Mouse (Mus musculus) 3T3-L1 (cell line): Measurements from ENCODE around the gene Mpnd.

Experiments used
- DNase-seq: peaks from one replicate; pipeline ENCODE4 v3.0.0-alpha.2; 2015; ENCODE audit warnings: low read depth, low spot score

Gene Mpnd

GRCm38 (mm10) chr17:56020400-56021084, 15.0 kb downstream of the Mpnd start:
- no peak for DNase-seq

DNA sequence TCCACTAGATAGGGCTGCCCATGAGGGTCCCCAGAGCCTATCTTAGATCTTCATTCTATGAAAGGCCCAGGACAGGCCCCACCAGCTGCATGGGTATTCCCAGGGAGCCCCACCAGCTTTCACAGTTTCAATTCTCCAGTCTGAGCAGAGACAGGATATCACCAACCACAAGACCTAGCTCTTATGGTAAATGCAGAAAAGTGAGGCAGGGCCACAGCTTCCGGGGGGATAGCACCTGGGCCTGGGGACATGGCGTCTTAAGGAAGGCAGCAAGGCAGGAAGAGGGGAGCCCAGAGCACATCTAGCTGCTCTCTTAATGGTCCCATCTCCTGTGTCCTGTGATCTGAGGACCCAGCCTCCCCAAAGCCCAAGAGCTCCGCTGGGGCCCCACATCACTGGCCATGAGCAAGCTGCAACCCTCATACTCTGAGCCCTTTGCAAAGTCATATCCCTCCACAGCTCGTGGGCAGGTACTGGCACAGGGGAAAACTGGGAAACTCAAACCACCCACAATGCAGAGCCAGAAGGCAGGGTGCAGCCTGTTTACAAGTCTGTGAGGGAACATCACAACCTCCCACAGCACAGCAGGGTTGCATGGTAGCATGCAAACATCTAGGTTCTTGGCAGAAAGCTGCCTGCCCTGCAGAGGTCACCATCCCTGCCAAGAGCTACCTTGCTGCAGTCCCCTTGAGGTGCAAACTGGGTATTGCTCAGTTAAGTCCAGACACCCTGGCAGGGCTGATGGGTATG, 15.8 kb downstream of the Mpnd start:
- DNase-seq, result no peak

- DNase-seq, result no peak
These were observed 16.8 kb downstream of the Mpnd start for GRCm38 (mm10) chr17:56022131-56022988.

GRCm38 (mm10) chr17:56022989-56023290, 17.4 kb downstream of the Mpnd start:
- DNase-seq, result no peak

DNA sequence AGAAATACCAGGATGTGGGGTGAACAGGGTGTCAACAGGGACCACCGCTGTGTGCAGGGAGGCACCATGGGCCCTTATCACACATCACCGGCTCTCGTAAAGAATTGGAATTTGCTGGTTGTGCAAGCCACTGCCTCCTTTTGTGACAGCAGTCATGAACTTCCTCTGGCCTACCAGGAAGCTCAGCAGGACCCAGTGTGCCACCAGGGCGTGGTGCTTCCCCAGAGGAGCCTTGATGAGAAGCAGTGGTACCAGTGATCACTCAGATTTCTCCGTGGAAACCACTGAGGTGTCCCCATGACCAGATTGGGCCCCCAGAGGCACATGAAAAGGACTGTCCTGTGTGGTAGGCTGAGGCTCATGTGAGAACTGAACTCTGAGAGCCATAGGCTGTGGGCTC, 17.9 kb downstream of the Mpnd start:
- no peak for DNase-seq

- DNase-seq, result peak; percentile 84
These were observed 19.0 kb downstream of the Mpnd start for GRCm38 (mm10) chr17:56024476-56024875.

DNA sequence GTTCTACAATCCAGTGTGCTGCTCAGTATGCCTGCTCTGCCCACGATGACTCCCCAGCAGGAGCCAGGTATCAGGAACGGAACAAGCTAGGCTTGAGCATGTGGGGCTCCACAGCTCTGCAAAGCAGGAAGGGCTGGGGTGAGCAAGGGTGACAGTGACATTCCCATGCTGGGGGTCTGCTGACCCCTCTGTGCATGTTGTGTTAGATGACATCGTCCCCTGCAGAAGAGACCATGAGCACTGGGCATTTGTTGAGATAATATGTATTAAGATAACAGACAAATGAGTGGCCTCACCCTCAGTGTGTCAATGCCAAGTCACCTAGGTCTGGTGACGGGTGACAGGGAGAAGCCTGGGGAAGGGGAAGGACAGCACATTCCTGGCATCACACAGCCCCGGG, 19.4 kb downstream of the Mpnd start:
- no peak for DNase-seq

GRCm38 (mm10) chr17:56026303-56026702, 20.8 kb downstream of the Mpnd start:
- peak; percentile 96 for DNase-seq

DNA sequence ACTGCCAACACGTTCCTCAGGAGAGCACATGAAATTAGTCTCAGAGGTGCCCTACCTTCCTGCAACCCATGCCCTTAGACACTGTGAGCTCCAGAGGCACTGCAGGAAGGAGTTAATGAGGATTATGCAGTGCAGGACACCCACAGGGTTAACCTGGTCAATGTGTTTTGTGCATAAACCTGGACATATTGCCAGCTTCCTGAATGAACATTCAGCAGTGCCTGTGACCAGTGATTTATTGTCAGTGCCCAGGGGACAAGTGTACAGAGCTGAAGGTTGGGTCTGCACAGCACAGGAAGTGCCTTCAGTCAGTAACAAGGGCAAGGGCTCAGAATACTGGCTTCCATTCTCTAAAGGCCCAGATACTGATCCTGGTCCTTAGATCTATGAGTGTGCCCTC, 21.4 kb downstream of the Mpnd start:
- DNase-seq, result peak; percentile 50

GRCm38 (mm10) chr17:56027801-56028441, 22.4 kb downstream of the Mpnd start:
- no peak for DNase-seq

DNA sequence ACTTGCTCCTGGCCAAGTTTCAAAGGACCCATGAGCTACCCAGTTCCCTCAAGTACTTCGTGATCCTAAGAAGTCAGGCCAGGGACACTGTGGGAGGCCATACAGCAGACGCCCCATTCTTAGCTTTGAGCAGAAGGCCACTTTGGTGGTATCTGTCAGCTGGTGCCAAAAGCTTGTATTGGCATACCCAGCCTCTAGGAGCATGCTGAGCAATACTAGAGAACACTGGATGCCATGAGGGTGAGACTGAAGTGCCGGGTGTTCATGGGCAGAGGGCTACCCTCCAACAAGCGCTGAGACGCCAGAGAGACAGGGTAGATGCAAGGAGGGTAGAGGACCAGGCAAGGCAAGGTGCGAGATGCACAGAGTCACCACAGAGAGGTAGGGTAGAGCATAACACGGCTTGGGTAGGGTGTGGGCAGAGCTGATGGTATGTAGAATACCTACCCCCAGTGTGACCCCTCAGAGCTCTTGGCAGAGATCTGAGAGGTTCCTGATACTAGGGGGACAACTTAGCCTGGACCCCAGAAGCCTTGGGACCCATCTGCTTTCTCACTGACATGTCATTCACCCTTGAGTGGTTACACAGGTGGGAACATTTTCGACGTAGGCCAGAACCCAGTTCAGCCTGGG, 24.8 kb downstream of the Mpnd start:
- no peak for DNase-seq

GRCm38 (mm10) chr17:56030919-56031318, 25.4 kb downstream of the Mpnd start:
- DNase-seq, result peak; percentile 87

GRCm38 (mm10) chr17:56031431-56031830, 25.9 kb downstream of the Mpnd start:
- DNase-seq, result no peak

DNA sequence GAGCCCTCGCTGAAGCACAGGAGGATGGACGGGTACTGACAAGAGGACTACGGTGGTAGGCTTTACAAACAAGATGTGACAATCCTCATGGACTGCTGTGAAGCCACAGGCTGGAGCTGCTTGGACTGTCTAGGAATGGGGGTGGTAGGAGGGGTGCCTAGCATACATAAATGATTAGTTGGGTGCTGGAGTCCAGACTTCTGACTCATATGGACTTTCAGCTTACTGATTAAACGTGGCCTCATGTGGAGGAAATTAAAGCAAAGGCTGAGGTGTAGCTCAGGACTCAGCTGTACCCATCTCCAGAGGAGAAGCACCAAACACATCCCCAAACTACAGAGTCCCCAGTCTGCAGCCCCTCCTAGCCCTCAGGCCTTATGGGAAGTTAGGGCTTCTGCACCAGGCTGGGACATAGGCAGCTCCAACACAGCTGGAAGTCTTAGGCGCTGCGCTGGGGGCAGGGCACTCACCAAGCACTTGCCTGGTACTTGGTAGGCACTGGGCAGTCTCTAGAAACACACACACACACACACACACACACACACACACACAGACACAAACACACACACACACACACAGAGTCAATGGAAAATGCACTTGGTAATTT, 26.7 kb downstream of the Mpnd start:
- DNase-seq, result peak; percentile 60

DNA sequence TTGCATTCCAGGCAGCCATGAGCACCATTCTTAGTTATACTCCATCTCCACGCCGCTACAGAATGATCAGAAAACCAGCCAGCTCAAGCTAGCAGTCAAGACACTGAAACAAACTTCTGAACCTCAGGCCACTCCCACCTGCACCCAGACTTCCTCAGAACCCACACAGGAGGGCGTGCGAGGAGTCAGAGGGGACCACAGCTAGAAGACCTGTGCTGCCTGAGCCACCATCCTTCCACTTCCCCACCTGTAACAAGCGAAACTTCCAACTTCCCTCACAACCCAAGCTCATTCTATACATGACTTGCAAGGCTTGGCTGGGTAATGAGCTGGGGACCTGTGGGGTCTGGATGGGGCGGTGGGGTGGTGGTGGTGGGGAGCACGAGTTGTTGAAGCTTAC, 27.3 kb downstream of the Mpnd start:
- DNase-seq, result no peak

DNA sequence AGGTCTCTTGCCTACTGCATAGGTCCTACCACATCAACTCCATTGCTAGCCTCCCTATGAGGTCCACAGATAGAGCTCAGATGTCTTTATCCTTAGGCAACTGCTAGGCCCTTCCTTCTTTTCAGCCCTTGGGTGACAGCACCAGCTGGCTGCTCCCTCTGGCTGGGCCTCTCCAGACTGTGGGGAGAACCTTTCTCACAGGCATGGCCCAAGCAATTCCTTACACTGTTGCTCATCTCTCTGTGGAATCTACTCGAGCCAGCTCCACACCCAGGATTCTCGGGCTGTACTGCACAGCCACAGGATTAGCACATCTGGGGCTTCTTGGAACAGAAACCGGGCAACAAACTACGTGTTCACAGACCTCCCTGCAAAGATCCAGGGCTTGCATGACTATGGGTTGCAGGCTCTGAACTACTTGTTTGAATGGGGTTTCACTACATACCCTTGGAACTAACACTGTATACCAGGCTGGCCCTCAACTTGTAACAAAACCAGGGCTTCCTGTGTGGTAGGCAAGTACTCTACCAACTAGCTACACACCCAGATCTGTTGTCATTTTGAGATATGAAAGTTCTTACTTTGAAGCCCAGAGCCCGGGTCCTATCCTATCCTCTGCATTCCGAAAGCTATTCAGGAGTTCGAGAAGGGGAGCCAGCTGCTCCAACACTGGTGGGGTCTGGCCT, 28.7 kb downstream of the Mpnd start:
- peak; percentile 73 for DNase-seq

- no peak for DNase-seq
These were observed 29.2 kb downstream of the Mpnd start for GRCm38 (mm10) chr17:56034726-56035100.

DNA sequence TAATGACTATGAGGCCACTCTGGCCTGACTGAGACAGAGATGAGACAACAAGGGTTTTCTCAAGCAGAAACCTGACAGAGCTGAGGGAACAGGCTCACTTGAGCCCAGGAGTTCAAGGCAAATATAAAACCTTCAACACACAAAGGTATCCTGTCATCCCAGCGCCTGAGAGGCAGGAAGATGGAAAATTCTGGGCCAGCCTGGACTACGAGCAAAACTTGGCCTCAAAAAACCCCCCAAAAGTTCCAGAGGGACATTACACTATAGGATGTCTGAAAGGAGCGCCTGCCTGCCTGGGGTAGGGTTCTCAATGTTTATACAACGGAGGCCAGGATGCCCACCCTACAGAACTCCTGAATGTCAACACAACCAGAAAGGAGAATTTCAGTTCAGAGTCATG, 29.7 kb downstream of the Mpnd start:
- DNase-seq, result peak; percentile 24

- DNase-seq, result peak; percentile 96
These were observed 30.8 kb downstream of the Mpnd start, which contains the start of gene Sh3gl1 for GRCm38 (mm10) chr17:56036176-56036900. Gene Sh3gl1 (minus strand): TSS chr17:56036635.

- no peak for DNase-seq
These were observed 31.4 kb downstream of the Mpnd start for GRCm38 (mm10) chr17:56036901-56037287.
